Mouse (Mus musculus) cortical plate, adult 2 months (tissue): ENCODE measurements around the gene Actr5.

Experiments
- CTCF ChIP-seq: fragments of 200-500 bp; IDR thresholded peaks from 2 replicates; pipeline ENCODE4 v1.5.1; 2011; ENCODE audit warnings: mild to moderate bottlenecking, control low read depth, low read length; ENCODE audit not compliant: insufficient read depth; ENCODE audit errors: extremely low read depth
- POLR2A ChIP-seq: fragments of 200-500 bp; IDR thresholded peaks from 2 replicates; pipeline ENCODE4 v1.6.1; 2011; ENCODE audit warnings: mild to moderate bottlenecking, low read length, control low read depth; ENCODE audit not compliant: insufficient read depth; ENCODE audit errors: extremely low read depth

DNA sequence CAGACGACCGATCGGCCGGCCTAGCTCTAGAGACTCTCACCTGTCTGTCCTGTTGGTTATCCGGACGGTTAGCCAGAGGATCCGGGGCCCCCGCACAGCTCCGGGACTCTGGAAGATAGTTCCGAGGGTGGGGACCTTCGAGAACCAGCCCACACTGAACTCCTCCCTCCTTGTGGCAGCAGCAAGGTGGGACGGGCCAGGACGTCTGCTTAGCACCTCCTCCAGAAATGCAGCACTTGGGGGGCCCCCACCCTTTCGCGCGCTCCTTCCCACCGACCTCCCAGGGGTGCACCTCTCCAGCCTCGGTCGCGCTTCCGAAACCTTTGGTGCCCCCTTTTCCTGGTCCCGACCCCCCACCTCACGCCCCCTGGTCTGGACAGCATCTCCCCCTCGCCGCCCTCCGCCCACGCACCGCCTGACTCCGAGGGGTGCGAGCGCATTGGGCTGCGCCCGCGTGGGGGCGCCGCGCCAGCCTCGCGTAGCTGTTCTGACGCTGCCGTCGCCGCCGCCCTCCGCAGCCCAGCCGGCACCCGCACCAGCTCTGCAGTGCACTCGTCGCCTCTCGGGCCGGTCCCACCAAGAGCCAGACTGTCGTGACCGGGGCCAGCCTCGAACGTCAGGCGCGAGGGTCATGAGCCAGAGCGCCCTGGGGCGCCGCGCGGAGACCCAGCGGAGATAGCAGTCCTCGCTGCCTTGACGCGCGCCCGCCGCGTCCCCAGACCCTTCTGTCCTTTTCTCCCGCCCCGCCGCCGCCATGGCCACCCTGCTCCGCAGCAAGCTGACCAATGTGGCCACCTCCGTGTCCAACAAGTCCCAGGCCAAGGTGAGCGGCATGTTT is 14.0 kb upstream of the Actr5 start, which contains the start of gene Slc32a1:
- TF ChIP-seq POLR2A (no peak), CTCF (no peak)
